Mouse (Mus musculus): ENCODE measurements at regions not wholly inside any gene's neighbourhood (a gene's known extent, or its start where the extent isn't known, plus 50 kb on each side); places are given as distances from the start of the nearest gene placed in this dataset.

DNA sequence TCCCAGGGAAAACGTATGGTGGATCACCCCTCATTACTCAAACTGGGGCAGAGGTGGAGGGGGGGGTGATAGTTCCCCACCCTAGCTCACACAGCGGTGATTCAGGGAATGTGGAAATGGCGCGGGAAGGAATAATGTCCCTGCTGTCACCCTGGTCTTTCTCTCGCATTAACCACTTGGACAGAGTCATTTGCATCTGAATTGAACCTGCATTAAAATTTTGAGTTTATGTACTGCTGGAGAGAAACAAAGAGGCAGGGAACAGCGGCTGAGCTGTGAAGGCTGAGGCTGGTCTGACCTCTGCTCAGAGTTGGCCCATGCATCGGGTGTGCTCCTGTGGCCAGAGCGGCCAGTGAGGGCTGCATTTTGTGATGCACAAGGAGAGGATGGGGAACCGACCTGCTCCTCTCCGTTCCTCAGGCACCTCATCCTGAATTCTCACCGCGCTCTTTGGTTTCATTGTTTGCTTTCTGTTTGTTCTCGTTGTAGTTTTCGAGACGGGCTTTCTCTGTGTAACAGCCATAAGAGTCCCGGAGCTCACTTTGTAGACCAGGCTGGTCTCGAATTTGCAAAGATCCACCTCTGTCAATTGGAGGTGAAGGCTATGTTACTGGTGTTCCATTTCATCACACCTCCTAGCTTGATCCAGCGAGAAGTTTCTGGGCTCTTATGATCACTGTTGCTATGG, 458.3 kb downstream of the Vrk1 start:
- no peak for TF ChIP-seq CTCF (IDR thresholded peaks at IDR 0.05 in 2 of 3, conservative IDR thresholded peaks at IDR 0.05 in 1 of 3; ENCODE audit: control insufficient read depth in 1 of 3, insufficient read depth in 1 of 3, low read depth in 2 of 3, low read length in 3 of 3, poor library complexity in 1 of 3, severe bottlenecking in 1 of 3)
- no peak overlapping the region for H3K9ac ChIP-seq (ENCODE audit: control insufficient read depth, low read depth, low read length, poor library complexity, severe bottlenecking)
- H3K4me3 ChIP-seq (ENCODE audit: control insufficient read depth in 1 of 2, insufficient read depth in 1 of 2, low read depth in 2 of 2, low read length in 2 of 2): no peak overlapping the region

GRCm38 (mm10) chr12:106474501-106475165, 464.6 kb downstream of the Vrk1 start:
- H3K9me3 ChIP-seq (replicated peaks; ENCODE audit: insufficient read depth, low read length): no peaks in the 10 kb centered on the region
- no peaks in the 10 kb centered on the region for H3K79me2 ChIP-seq (ENCODE audit: control insufficient read depth, insufficient read depth, low read length, poor library complexity)
- no peaks in the 10 kb centered on the region for H3K36me3 ChIP-seq (ENCODE audit: control insufficient read depth in 1 of 2, insufficient read depth in 2 of 2, low read length in 2 of 2)
- H3K4me1 ChIP-seq (ENCODE audit: control insufficient read depth in 1 of 2, insufficient read depth in 2 of 2, low read length in 2 of 2): no peaks in the 10 kb centered on the region
- H3K9ac ChIP-seq (ENCODE audit: control insufficient read depth, low read depth, low read length, poor library complexity, severe bottlenecking): no peak overlapping the region
- TF ChIP-seq GABPA (IDR thresholded peaks at IDR 0.05; ENCODE audit: low read depth, low read length) (no peak), ZKSCAN1 (IDR thresholded peaks at IDR 0.05; ENCODE audit: low read depth, low read length) (no peak), POLR2AphosphoS2 (IDR thresholded peaks at IDR 0.05; ENCODE audit: low read length) (no peak), CHD1 (IDR thresholded peaks at IDR 0.05; ENCODE audit: low read depth, low read length) (no peak), CHD2 (IDR thresholded peaks at IDR 0.05; ENCODE audit: low read length) (no peak), NRF1 (IDR thresholded peaks at IDR 0.05; ENCODE audit: insufficient read depth, low read depth, low read length, poor library complexity, severe bottlenecking) (no peak), USF2 (IDR thresholded peaks at IDR 0.05; ENCODE audit: borderline replicate concordance in 1 of 2, insufficient read depth in 1 of 2, low read depth in 1 of 2, low read length in 2 of 2) (no peak), UBTF (IDR thresholded peaks at IDR 0.05; ENCODE audit: borderline replicate concordance, insufficient read depth, low read depth, low read length) (no peak), NELFE (IDR thresholded peaks at IDR 0.05; ENCODE audit: low read depth, low read length) (no peak), EP300 (IDR thresholded peaks at IDR 0.05; ENCODE audit: low read depth in 1 of 2, low read length in 2 of 2) (no peak), RAD21 (IDR thresholded peaks at IDR 0.05; ENCODE audit: low read depth, low read length) (no peak), TAL1 (IDR thresholded peaks at IDR 0.05; ENCODE audit: low read length) (no peak), POLR2A (IDR thresholded peaks at IDR 0.05; ENCODE audit: control insufficient read depth in 1 of 2, insufficient read depth in 1 of 2, low read depth in 1 of 2, low read length in 2 of 2, poor library complexity in 1 of 2) (no peak), ELF1 (IDR thresholded peaks at IDR 0.05; ENCODE audit: low read depth, low read length) (no peak), POLR2AphosphoS5 (IDR thresholded peaks at IDR 0.05; ENCODE audit: borderline replicate concordance, low read depth, low read length) (no peak), KAT2A (conservative IDR thresholded peaks at IDR 0.05; ENCODE audit: low read depth, low read length) (no peak), GATA1 (IDR thresholded peaks at IDR 0.05; ENCODE audit: low read depth, low read length) (no peak), BHLHE40 (IDR thresholded peaks at IDR 0.05; ENCODE audit: borderline replicate concordance, low read depth, low read length) (no peak)
- DNase-seq (ENCODE audit: low read depth, low spot score): no peak
- H3K27ac ChIP-seq (ENCODE audit: control insufficient read depth, low read depth, low read length): no peak overlapping the region
- H3K4me3 ChIP-seq (ENCODE audit: control insufficient read depth in 1 of 2, insufficient read depth in 1 of 2, low read depth in 2 of 2, low read length in 2 of 2): no peak overlapping the region
- H3K27me3 ChIP-seq (ENCODE audit: control insufficient read depth in 1 of 2, insufficient read depth in 2 of 2, low read length in 2 of 2): no peaks in the 10 kb centered on the region; a peak in 1 of 4 replicates

More for the DNA sequence above, 458.3 kb downstream of the Vrk1 start:
- H3K27ac ChIP-seq (ENCODE audit: control insufficient read depth, low read depth, low read length): no peak overlapping the region
- no peaks in the 10 kb centered on the region for H3K27me3 ChIP-seq (ENCODE audit: control insufficient read depth in 1 of 2, insufficient read depth in 2 of 2, low read length in 2 of 2)
- DNase-seq (ENCODE audit: low read depth, low spot score): no peak
- H3K4me1 ChIP-seq (ENCODE audit: control insufficient read depth in 1 of 2, insufficient read depth in 2 of 2, low read length in 2 of 2): no peaks in the 10 kb centered on the region
- H3K9me3 ChIP-seq (replicated peaks; ENCODE audit: insufficient read depth, low read length): no peaks in the 10 kb centered on the region
- no peaks in the 10 kb centered on the region for H3K79me2 ChIP-seq (ENCODE audit: control insufficient read depth, insufficient read depth, low read length, poor library complexity)
- H3K36me3 ChIP-seq (ENCODE audit: control insufficient read depth in 1 of 2, insufficient read depth in 2 of 2, low read length in 2 of 2): no peaks in the 10 kb centered on the region
